Mouse (Mus musculus) cerebral cortex, adult 2 months (tissue): Measurements from ENCODE around the gene Cfap73.

Experiments used
- WGBS: fragments of 180-500 bp; shearing (Covaris S2); methylation state at CpG from one replicate; pipeline ENCODE4 v1.1.7; 2018; 5-methylcytosine and 5-hydroxymethylcytosine counted together

The Cfap73 gene

GRCm38 (mm10) chr5:120634131-120634530, at the start of gene Cfap73:
Cfap73 (minus strand) TSS chr5:120634235.
- WGBS: 61% methylated on average over 9 of the region's 9 CpGs

DNA sequence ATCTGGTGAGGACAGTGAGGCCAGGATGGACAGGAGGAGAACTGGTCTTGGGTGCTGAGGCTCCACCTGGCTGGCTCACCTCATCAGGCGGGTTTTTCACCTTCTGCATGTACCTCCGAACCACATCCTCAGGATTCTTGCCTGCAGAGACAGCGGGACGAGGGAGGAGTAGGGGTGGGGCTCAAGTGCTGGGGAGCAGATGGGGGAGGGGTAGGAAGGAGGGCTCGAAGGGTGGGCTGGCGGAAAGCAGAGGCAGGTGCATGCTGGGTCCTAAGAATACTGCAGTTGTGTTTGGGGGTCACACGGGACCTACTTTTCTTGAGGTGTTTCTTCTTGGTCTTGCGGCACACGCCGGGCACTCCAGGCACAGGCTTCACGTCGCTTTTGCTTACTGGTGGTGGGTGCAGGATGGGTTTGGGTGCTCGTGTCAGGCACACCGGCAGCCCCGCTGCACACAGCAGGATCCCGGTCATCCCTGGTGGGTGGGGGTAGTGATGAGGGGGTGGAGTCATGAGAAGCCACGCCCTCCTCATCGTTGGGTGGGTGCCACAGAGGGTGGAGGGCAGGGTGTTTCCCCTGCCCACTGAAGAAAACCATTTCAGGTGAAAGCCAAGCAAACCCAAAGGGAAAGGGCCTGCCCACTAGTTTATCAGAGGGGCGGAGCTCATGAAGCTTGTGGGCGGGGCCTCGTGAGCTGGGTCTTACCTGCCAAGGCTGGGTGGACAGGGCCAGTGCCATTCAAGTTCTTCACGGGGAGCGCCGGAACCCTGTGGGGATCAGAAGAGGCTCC, 49.1 kb upstream of the Cfap73 start:
- WGBS: 37% methylated on average over 24 of the region's 24 CpGs

- 37% methylated on average over 18 of the region's 18 CpGs for WGBS
These were observed 46.9 kb upstream of the Cfap73 start for GRCm38 (mm10) chr5:120680918-120681317.

DNA sequence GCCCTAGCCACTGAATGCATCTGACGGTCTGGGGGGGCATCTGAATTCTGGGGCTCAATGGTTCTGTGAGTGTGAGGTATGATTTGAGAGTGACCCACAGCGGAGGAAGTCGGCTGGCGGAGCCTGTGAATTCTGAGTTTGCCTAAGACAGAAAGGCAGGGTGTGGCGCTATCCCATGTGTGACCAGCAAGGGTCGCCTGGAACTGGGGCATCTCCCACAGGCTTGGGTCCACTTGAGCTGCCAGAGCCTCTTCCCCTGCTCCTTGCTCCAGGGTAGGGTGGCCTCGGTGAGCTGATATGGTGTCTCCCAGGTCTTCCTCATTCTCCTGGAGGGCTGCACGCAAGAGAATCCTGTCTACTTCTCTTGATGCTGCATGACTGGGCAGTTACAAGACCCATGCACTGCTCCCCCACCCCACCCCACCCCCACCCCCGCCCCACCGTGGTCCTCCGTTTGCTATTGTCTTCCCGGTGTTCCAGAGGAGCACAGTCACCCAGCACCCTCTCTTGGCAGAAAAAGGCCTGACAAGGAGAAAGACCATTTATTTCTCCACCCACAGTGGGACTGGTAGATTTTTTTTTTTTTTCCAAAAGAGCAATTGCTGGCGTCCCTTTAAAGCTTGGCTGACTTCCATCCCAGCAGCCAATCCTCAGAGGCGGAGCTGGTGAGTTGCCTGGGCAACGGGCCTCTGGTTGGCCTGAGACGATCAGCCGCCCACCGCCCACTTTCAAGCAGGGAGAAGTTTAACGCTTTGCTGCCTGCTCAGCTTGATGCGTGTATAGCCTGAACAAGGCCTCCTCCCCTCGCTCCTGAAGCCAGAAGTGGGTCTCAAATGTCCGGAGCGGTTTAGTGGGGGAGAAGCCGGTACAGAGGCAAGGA, 45.9 kb upstream of the Cfap73 start:
- 4% methylated on average over 24 of the region's 24 CpGs for WGBS

DNA sequence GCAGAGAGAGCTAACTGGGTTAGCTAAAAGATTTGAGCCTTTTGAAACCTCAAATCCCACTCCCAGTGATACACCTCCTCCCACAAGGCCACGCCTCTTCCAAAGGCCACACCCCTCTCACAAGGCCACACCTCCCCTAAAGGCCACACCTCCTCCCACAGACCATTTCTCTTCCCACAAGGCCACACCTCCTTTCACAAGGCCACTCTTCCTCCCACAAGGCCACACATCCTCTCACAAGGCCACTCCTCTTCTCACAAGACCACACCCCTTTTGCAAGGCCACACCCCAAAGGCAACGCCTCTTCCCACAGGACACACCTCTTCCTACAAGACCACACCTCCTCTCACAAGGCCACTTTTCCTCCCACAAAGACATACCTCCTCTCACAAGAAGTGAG, 43.5 kb upstream of the Cfap73 start:
- WGBS: 43% methylated on average over 2 of the region's 2 CpGs

GRCm38 (mm10) chr5:120674229-120675145, 40.5 kb upstream of the Cfap73 start:
- WGBS: 27% methylated on average over 21 of the region's 21 CpGs

- 6% methylated on average over 12 of the region's 12 CpGs for WGBS
These were observed 39.6 kb upstream of the Cfap73 start for GRCm38 (mm10) chr5:120673626-120674025.

- 88% methylated on average over 3 of the region's 3 CpGs for WGBS
These were observed 37.8 kb upstream of the Cfap73 start for GRCm38 (mm10) chr5:120671865-120672264.

GRCm38 (mm10) chr5:120670132-120670531, 36.1 kb upstream of the Cfap73 start:
- WGBS: 94% methylated on average over 7 of the region's 7 CpGs

GRCm38 (mm10) chr5:120668761-120669160, 34.7 kb upstream of the Cfap73 start:
- WGBS: 61% methylated on average over 7 of the region's 7 CpGs

- 54% methylated on average over 2 of the region's 2 CpGs for WGBS
These were observed 30.9 kb upstream of the Cfap73 start for GRCm38 (mm10) chr5:120664888-120665287.

- 25% methylated on average over 5 of the region's 5 CpGs for WGBS
These were observed 26.8 kb upstream of the Cfap73 start for GRCm38 (mm10) chr5:120660816-120661215.

DNA sequence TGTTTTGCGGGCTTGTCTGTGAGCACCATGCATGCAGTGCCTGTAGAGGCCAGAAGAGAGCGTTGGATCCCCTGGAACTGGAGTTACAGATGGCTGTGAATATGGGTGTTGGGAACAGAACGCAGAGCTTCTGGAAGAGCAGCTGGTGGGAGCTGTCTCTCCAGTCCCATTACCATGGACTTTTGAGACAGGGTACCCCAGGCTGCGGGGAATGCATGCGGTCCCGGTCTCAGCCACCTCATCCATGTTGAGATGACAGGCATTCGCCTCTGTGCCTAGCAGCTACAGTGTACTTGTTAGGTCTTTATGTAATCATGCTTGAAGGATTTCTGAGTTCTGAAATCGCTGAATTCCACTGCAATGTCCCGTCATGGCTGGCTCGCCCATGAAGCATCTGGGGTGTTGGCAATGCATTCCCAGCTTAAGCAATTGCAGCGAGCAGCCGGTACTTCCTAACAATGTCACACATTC, 22.3 kb upstream of the Cfap73 start:
- 43% methylated on average over 12 of the region's 12 CpGs for WGBS

GRCm38 (mm10) chr5:120653873-120654272, 19.8 kb upstream of the Cfap73 start:
- WGBS: 58% methylated on average over 2 of the region's 2 CpGs

DNA sequence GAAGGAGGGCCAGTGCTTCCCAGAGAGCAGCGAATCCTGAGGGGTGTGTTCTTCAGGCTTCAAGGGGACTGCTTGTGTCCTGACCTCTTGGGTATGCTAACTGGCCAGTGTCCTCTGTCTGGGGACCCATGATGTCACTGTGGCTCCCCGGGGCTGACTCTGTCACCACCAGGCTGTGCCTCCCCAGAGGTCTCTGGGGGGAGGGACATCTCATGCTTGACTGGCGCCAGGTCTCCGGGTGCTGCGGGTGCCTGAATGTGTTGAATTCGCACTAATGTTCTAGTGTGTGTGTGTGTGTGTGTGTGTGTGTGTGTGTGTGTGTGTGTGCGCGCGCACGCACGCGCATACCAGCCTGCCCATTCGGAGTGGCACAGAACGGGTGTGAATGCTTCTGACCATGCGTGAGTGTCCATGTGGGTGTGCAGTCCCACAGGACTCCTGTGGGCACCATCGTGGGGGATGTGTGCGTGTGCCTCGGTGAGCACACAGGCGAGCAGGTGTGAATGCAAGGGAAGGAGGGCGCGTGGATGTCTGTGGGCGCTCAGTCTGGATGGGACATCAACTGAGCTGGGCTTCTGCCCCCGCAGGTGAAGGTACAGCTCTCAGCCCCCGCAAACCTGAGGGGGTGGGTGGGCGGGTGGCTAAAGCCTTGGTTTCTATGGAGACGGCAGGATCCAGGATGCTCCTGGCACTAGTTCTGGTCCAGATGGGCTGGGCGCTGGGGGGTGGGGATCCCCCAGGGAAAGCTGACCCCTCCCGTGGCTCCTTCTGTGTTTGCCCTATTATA, 19.1 kb upstream of the Cfap73 start:
- WGBS: 40% methylated on average over 28 of the region's 28 CpGs

DNA sequence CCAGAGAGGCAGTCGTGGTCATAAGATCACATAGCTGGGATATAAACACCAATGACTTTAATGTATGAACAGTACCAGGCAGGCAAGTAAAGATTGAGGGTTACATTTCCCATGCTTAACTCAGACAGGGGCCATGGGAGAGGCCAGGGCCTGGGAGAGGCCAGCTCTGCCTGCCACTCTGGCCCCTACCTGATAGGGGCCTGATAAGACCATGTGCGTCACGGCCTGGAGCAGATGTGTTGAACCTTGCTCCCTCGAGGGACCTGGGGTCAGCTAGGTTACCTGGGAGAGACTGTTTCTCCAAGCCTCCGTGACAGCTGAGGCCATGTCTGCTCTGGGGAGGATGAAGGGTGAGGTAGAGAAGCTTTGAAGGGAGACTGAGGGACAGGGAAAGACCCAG, 17.2 kb upstream of the Cfap73 start:
- WGBS: 72% methylated on average over 5 of the region's 5 CpGs

- WGBS: 20% methylated on average over 13 of the region's 13 CpGs
These were observed 15.9 kb upstream of the Cfap73 start for GRCm38 (mm10) chr5:120649938-120650337.

DNA sequence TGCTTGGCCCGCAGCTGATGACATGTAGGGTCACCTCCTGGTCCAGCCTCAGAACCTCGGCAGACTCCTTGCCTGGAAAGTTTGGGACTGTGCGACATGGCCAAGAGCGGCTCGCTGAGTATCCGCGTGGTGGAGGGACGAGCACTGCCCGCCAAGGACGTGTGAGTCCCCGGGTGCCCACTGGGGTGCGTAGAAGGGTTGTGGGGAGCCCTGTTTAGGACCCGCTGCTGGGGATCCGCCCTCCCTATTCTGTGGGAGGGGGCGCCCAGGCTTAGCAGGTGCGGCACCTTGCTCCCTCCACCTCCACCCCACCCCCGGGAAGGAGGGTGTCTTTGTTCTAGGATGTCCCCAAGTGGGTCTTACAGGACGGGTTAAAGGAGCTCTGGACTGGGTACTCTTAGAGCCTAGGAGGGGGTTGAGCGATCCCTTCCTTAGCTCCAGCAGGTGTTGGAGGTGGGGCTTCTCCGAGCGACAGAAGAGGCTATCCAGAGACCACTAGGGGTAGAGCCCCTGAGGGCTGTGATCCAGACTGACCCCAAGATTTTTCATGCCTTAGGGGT, 15.4 kb upstream of the Cfap73 start:
- WGBS: 3% methylated on average over 21 of the region's 21 CpGs

DNA sequence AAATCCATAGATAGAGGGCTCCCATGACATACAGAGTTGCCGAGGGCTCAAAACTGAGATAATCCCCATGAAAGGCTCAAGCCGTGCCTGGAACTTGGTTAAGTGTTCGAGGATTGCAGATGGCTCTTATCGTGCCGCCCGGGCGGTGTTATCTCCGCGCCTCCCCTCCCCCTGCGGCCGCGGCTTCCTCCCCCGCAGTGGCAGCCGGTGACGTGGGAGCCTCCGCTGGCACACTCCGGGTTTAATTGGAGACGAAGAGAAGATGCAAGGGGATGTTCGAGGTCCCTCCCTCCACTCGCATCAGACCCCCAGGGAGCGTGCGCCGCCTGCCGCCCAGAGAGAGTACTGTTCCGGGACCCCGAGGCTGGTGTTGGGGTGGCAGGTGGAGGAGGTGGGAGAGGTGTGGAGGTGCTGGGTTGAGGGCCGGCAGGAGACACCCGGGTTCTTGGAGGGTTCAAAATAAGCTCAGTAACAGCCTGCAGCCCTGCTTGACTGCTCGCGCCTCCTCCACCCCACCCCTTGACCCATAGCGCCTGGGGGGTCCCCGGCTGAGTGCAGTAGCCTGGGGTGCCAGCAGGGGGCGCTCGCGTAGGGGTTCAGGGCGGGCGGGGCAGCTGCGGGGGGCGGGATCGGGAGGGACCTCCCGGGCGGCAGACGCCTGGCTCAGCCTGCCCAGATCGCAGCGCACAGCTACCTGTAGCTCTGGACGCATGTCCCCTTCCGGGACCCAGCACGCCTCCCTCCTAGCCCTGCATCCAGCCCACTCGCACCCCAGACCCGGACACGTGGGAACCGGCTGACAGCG, 14.7 kb upstream of the Cfap73 start, which contains the start of gene Rasal1:
Gene Rasal1 (plus strand): TSS at position 244 of the 805 bp plus-strand sequence.
- 1% methylated on average over 51 of the region's 53 CpGs for WGBS
